8 mouse cellular contexts compared by ENCODE assay signal in the genomic region with DNA sequence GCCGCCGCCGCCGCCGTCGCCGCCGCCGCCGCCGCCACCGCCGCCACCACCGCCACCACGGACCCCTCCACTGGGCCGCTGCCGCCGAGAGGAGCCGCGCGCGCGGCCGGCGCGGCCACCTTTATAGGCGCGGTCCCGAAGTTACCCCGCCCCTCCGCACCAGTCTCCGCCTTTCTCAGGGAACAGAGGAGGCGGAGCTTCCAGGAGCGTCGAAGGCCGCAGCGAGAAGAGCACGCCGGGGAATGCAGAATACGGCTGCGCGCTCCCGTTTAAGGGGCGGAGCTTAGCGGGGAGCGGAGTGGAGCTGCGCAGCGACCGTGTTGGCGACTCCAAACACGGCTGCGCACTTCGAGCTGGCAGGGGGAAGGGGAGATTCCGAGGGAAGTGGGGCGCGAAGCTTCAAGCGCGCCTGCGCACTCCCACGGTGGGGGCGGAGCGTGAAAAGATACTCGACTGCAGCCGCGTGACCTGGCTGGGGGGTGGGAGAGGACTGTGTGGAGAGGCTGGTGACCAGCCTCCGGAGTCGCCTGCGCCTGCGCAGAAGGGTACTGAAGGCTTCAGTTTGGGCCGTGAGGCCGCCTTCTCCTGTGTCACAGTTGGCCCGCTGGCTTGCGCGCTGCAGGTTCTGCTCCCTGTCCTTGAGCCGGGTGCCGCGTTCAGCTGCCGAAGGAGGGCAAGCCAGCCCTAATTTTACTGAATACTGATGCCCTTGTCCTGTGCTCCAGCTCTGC. TPM values are rescaled to one million over a fixed set of nuclear protein-coding genes. Genes with fewer than 3 reads are reported as not detected.
DNase-seq lines count a peak whose midpoint lies in the region; ATAC-seq and TF ChIP-seq lines count a peak whose summit lies in the region.

No protein-coding gene starts in this region.

- H3K9me3 ChIP-seq in forebrain, embryonic 14.5 days (replicated peaks; ENCODE audit: control insufficient read depth, low read length) = no peaks in the 10 kb centered on the region

- peaks cover 23% of the 10 kb centered on the region for H3K36me3 ChIP-seq in forebrain, embryonic 14.5 days (ENCODE audit: control insufficient read depth, insufficient read depth, low read length)

- intact Hi-C loops in heart, postnatal 25 days (cut with DNase I) = no loop called here

- H3K27me3 ChIP-seq in forebrain, embryonic 14.5 days (replicated peaks; ENCODE audit: control insufficient read depth, insufficient read depth, low read length) = no peaks in the 10 kb centered on the region

- peak; percentile 100 for DNase-seq in ES-CJ7 (ENCODE audit: low read depth, low spot score)
- DNase-seq in cerebellum, adult 11 months = peak; percentile 100
- DNase-seq in forebrain, embryonic 14.5 days (ENCODE audit: low spot score) = peak; percentile 100
- peak; percentile 99 for DNase-seq in heart, postnatal 25 days (ENCODE audit: low spot score)
- DNase-seq in layer of hippocampus, adult 18-20 months (ENCODE audit: low spot score in 2 of 2) = peak; percentile 99 to 100
- DNase-seq in lung, adult 2 months = peak; percentile 99
- DNase-seq in thymus, adult 18-20 months = peak; percentile 100

- ATAC-seq in forebrain, embryonic 14.5 days = peak; percentile 92
- peak; percentile 66 for ATAC-seq in neutrophil, adult 5-6 weeks (ENCODE audit: extremely low read depth, insufficient number of reproducible peaks, low FRiP score, poor library complexity, severe bottlenecking)

- TF ChIP-seq CTCF in lung, adult 2 months (IDR thresholded peaks at IDR 0.05; ENCODE audit: insufficient read depth, low read length) = no peak

- WGBS in forebrain, embryonic 14.5 days = under 1% methylated on average over 62 of the region's 78 CpGs
- under 1% methylated on average over 78 of the region's 78 CpGs for WGBS in lung, adult 2 months

- peaks cover 48% of the 10 kb centered on the region for H3K4me1 ChIP-seq in forebrain, embryonic 14.5 days (ENCODE audit: control insufficient read depth, insufficient read depth, low read length)
- peaks cover 54% of the 10 kb centered on the region for H3K4me1 ChIP-seq in lung, adult 2 months (ENCODE audit: control insufficient read depth, insufficient read depth, low read length)

- peak overlapping the region; percentile 88 for H3K4me3 ChIP-seq in forebrain, embryonic 14.5 days (ENCODE audit: low read depth, low read length)
- H3K4me3 ChIP-seq in lung, adult 2 months (replicated peaks; ENCODE audit: extremely low read depth, low read depth, low read length) = peak overlapping the region; percentile 84

- peak overlapping the region; percentile 95 for H3K4me2 ChIP-seq in forebrain, embryonic 14.5 days (ENCODE audit: low read length)

- H3K9ac ChIP-seq in forebrain, embryonic 14.5 days (ENCODE audit: low read length) = peak overlapping the region; percentile 95

- TF ChIP-seq POLR2A in lung, adult 2 months (IDR thresholded peaks at IDR 0.05; ENCODE audit: borderline replicate concordance, extremely low read depth, low read depth, low read length) = peak; percentile 99

- H3K27ac ChIP-seq in forebrain, embryonic 14.5 days (ENCODE audit: low read depth, low read length) = peak overlapping the region; percentile 98

RNA-seq across cellular contexts. Expression of a gene that starts 1.5 kb away (rescaled TPM):
- 43.1 and 49.1 TPM in 2 replicates for polyA plus RNA-seq in forebrain, embryonic 14.5 days (2014; fragmentation: Nextera tagmentation; extraction: Ambion mirVana)
- total RNA-seq in heart, postnatal 25 days (2021) = 100 to 1,000 TPM; 158 to 181 TPM
- 10 to 100 TPM; 44.7 to 46.1 TPM for total RNA-seq in layer of hippocampus, adult 18-20 months (2021)
- 267 and 338 TPM in 2 replicates for polyA plus RNA-seq in lung, adult 2 months (2012; rRNA removed)
- total RNA-seq in neutrophil, adult 5-6 weeks (2017) = 105 and 113 TPM in 2 replicates

RNA-seq across cellular contexts. Expression of a gene that starts 19.5 kb away (rescaled TPM):
- polyA plus RNA-seq in forebrain, embryonic 14.5 days (2014; fragmentation: Nextera tagmentation; extraction: Ambion mirVana) = 42.6 and 52.2 TPM in 2 replicates
- 10 to 100 TPM; 41.5 to 45.8 TPM for total RNA-seq in heart, postnatal 25 days (2021)
- total RNA-seq in layer of hippocampus, adult 18-20 months (2021) = 100 to 1,000 TPM; 110 to 114 TPM
- polyA plus RNA-seq in lung, adult 2 months (2012; rRNA removed) = 87.0 and 91.3 TPM in 2 replicates
- total RNA-seq in neutrophil, adult 5-6 weeks (2017) = 21.4 and 22.8 TPM in 2 replicates

RNA-seq across cellular contexts. Expression of a gene that starts 25.4 kb away (rescaled TPM):
- polyA plus RNA-seq in forebrain, embryonic 14.5 days (2014; fragmentation: Nextera tagmentation; extraction: Ambion mirVana) = 35.7 and 37.2 TPM in 2 replicates
- total RNA-seq in heart, postnatal 25 days (2021) = 1 to 10 TPM; 8.2 to 8.9 TPM
- total RNA-seq in layer of hippocampus, adult 18-20 months (2021) = 10 to 100 TPM; 13.2 to 13.5 TPM
- 51.5 and 52.4 TPM in 2 replicates for polyA plus RNA-seq in lung, adult 2 months (2012; rRNA removed)
- total RNA-seq in neutrophil, adult 5-6 weeks (2017) = 171 and 197 TPM in 2 replicates

RNA-seq across cellular contexts. Expression of a gene that starts 25.6 kb away (rescaled TPM):
- polyA plus RNA-seq in forebrain, embryonic 14.5 days (2014; fragmentation: Nextera tagmentation; extraction: Ambion mirVana) = 16.0 and 21.5 TPM in 2 replicates
- 1 to 10 TPM; 2.6 to 3.4 TPM for total RNA-seq in heart, postnatal 25 days (2021)
- 10 to 100 TPM; 52.5 to 54.7 TPM for total RNA-seq in layer of hippocampus, adult 18-20 months (2021)
- 61.9 and 70.8 TPM in 2 replicates for polyA plus RNA-seq in lung, adult 2 months (2012; rRNA removed)
- total RNA-seq in neutrophil, adult 5-6 weeks (2017) = 32.9 and 46.6 TPM in 2 replicates

RNA-seq across cellular contexts. Expression of a gene that starts 53.7 kb away (rescaled TPM):
- 35.9 and 49.2 TPM in 2 replicates for polyA plus RNA-seq in forebrain, embryonic 14.5 days (2014; fragmentation: Nextera tagmentation; extraction: Ambion mirVana)
- 100 to 1,000 TPM; 116 TPM for total RNA-seq in heart, postnatal 25 days (2021)
- 100 to 1,000 TPM; 230 to 247 TPM for total RNA-seq in layer of hippocampus, adult 18-20 months (2021)
- 246 and 276 TPM in 2 replicates for polyA plus RNA-seq in lung, adult 2 months (2012; rRNA removed)
- 216 and 221 TPM in 2 replicates for total RNA-seq in neutrophil, adult 5-6 weeks (2017)

Comparison
In these comparisons a context has a peak if more than half of its experiments do, and no peak if none do; other contexts are left out.
1. Peak in every context shown above with its lines: DNase-seq, ATAC-seq, H3K4me3 ChIP-seq and H3K27ac ChIP-seq.
2. RNA of a gene that starts 25.4 kb away (total RNA-seq): 171 to 197 TPM in neutrophil, adult 5-6 weeks; 13.2 to 13.5 TPM in layer of hippocampus, adult 18-20 months and 8.2 to 8.9 TPM in heart, postnatal 25 days; every median in the first group is over 10 times any median in the second.